Mouse (Mus musculus) intestine, postnatal 0 days (tissue): ENCODE results near the gene Msantd1. TPM values are rescaled to one million over a fixed set of nuclear protein-coding genes. Genes with fewer than 3 reads are reported as not detected.

Source experiments
- ATAC-seq: fragments of 200-750 bp; cut with Nextera tagmentation; 2 replicates; pipeline ENCODE4 v1.8.0; 2017; ENCODE audit warnings: mild to moderate bottlenecking, moderate TSS enrichment, moderate library complexity
- H3K27ac ChIP-seq: fragments of 300-500 bp; sonication (generic); 2 replicates; pipeline ENCODE4 v1.5.1; 2014; ENCODE audit warnings: mild to moderate bottlenecking, low read depth, low read length, moderate library complexity
- H3K27me3 ChIP-seq: fragments of 300-500 bp; sonication (generic); replicated peaks from 2 replicates; pipeline ENCODE4 v1.6.1; 2014; ENCODE audit warnings: low read length, mixed read lengths; ENCODE audit not compliant: control insufficient read depth, insufficient read depth
- H3K36me3 ChIP-seq: fragments of 300-500 bp; sonication (generic); 2 replicates; pipeline ENCODE4 v1.6.1; 2014; ENCODE audit warnings: mild to moderate bottlenecking, moderate library complexity; ENCODE audit not compliant: control insufficient read depth, insufficient read depth
- H3K4me1 ChIP-seq: fragments of 300-500 bp; sonication (generic); replicated peaks from 2 replicates; pipeline ENCODE4 v1.6.1; 2014; ENCODE audit warnings: antibody characterized with exemption, low read length, mixed read lengths; ENCODE audit not compliant: control insufficient read depth, insufficient read depth
- H3K4me2 ChIP-seq: fragments of 300-500 bp; sonication (generic); replicated peaks from 2 replicates; pipeline ENCODE4 v1.6.1; 2014; ENCODE audit warnings: low read depth, mild to moderate bottlenecking, moderate library complexity
- H3K4me3 ChIP-seq: fragments of 300-500 bp; sonication (generic); 2 replicates; pipeline ENCODE4 v1.5.1; 2014; ENCODE audit warnings: low read depth, low read length
- H3K9ac ChIP-seq: fragments of 300-500 bp; sonication (generic); 2 replicates; pipeline ENCODE4 v1.6.1; 2014; ENCODE audit warnings: mild to moderate bottlenecking, low read depth, low read length
- H3K9me3 ChIP-seq: fragments of 300-500 bp; sonication (generic); 2 replicates; pipeline ENCODE4 v1.6.1; 2016; ENCODE audit warnings: mixed run types; ENCODE audit not compliant: control insufficient read depth
- CTCF ChIP-seq: sonication (generic); IDR thresholded peaks from 2 replicates; pipeline ENCODE4 v1.5.1; 2016; ENCODE audit warnings: low read depth, mild to moderate bottlenecking, control low read depth, antibody characterized with exemption, moderate library complexity
- WGBS: fragments of 180-500 bp; shearing (Covaris S2); extraction: QIAGEN DNeasy Blood & Tissue Kit; methylation state at CpG from one replicate; pipeline ENCODE4 v1.1.7; 2014; 5-methylcytosine and 5-hydroxymethylcytosine counted together
- polyA plus RNA-seq: library from polyadenylated mRNA; unstranded; fragments of >200 nt; fragmentation: Nextera tagmentation; extraction: Ambion mirVana; gene quantifications from 2 replicates; pipeline ENCODE4 v1.2.1, GENCODE M21; 2015

Msantd1 gene
- polyA plus RNA-seq, 1 experiment from 2014 or later: 0.51 TPM

- Histone ChIP-seq H3K4me1 (no peaks in the 10 kb centered on the region), H3K27ac (peak overlapping the region; percentile 50), H3K27me3 (no peaks in the 10 kb centered on the region), H3K9me3 (no peaks in the 10 kb centered on the region), H3K4me3 (no peak overlapping the region), H3K4me2 (no peak overlapping the region), H3K36me3 (no peaks in the 10 kb centered on the region), H3K9ac (no peak overlapping the region)
- TF ChIP-seq CTCF: no peak
- ATAC-seq: no peak
- 53% methylated on average over 11 of the region's 11 CpGs for WGBS
These were observed 24.0 kb downstream of the Msantd1 start for GRCm38 (mm10) chr5:34931516-34932457.

- Histone ChIP-seq H3K9me3 (no peaks in the 10 kb centered on the region), H3K36me3 (no peaks in the 10 kb centered on the region), H3K27me3 (no peaks in the 10 kb centered on the region), H3K27ac (peak overlapping the region; percentile 50; the same call in 1 of the 2 replicates), H3K9ac (no peak overlapping the region), H3K4me3 (no peak overlapping the region), H3K4me1 (no peaks in the 10 kb centered on the region), H3K4me2 (no peak overlapping the region)
- no peak for ATAC-seq
- WGBS: 43% methylated on average over 4 of the region's 4 CpGs
- TF ChIP-seq CTCF: no peak
These were observed 24.6 kb downstream of the Msantd1 start for GRCm38 (mm10) chr5:34932458-34932806.

GRCm38 (mm10) chr5:34933461-34933860 lies 25.6 kb downstream of the Msantd1 start:
- Histone ChIP-seq H3K4me1 (no peaks in the 10 kb centered on the region), H3K36me3 (no peaks in the 10 kb centered on the region), H3K9ac (no peak overlapping the region), H3K4me2 (no peak overlapping the region), H3K27ac (no peak overlapping the region), H3K27me3 (no peaks in the 10 kb centered on the region), H3K9me3 (no peaks in the 10 kb centered on the region), H3K4me3 (no peak overlapping the region)
- TF ChIP-seq CTCF: peak; percentile 58
- no peak for ATAC-seq
- 90% methylated on average over 1 of the region's 1 CpGs for WGBS

DNA sequence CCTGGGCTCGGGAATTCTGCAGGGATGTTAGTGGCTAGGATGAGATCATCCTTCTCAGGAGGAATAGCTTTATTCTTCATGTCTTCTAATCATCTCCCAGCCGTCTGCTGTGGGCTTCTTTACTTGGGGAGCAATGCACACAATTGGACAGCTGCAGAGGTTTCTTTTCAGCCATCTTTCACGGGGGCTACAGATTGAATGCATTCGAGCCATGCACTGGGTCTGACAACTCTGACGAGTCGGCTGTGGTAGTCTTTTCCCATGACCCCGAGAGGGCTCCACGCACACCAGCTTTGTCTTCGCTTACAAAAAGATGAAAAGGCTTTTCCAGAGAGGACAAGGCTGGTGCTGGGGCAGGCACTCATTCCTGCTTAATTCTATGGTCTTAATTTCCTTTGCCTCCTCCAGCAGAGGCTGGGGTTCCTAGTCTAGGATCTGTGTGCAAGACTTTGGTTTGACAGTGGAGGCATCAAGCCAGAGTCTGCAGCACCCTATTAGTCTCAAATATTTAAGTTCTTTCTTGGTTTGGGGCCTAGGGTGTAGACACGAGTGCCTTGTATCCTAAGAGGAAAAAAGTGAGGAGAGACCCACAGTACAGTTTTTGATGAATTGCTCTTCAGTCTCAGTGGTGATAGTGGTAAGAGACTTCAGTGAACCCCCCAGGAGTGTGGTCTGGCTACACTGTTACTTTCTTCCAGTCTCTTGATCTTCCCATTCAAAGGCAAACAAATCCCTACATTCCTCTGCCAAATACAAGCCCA lies 34.1 kb downstream of the Msantd1 start:
- H3K9me3 ChIP-seq: no peaks in the 10 kb centered on the region
- no peak for TF ChIP-seq CTCF
- no peak overlapping the region for H3K27ac ChIP-seq
- no peak overlapping the region for H3K4me2 ChIP-seq
- no peaks in the 10 kb centered on the region for H3K27me3 ChIP-seq
- no peak for ATAC-seq
- no peaks in the 10 kb centered on the region for H3K36me3 ChIP-seq
- no peak overlapping the region for H3K9ac ChIP-seq
- H3K4me3 ChIP-seq: no peak overlapping the region
- no peaks in the 10 kb centered on the region for H3K4me1 ChIP-seq
- WGBS: 69% methylated on average over 10 of the region's 10 CpGs

GRCm38 (mm10) chr5:34943428-34943827 lies 35.6 kb downstream of the Msantd1 start:
- H3K4me3 ChIP-seq: no peak overlapping the region
- 84% methylated on average over 3 of the region's 3 CpGs for WGBS
- H3K27ac ChIP-seq: no peak overlapping the region
- no peak overlapping the region for H3K4me2 ChIP-seq
- no peaks in the 10 kb centered on the region for H3K9me3 ChIP-seq
- H3K4me1 ChIP-seq: no peaks in the 10 kb centered on the region
- ATAC-seq: no peak
- TF ChIP-seq CTCF: no peak
- no peaks in the 10 kb centered on the region for H3K27me3 ChIP-seq
- H3K9ac ChIP-seq: no peak overlapping the region
- no peaks in the 10 kb centered on the region for H3K36me3 ChIP-seq
